Mouse (Mus musculus) kidney, adult 8-10 months (tissue): ENCODE data around the gene Synj2.
A peak's percentile ranks its signal among the peaks of the same experiment; 100 is the strongest.

Experiments used
- DNase-seq, 2 experiments: peaks; one replicate each; pipeline ENCODE4 v3.0.0; 2022

Synj2 gene

DNA sequence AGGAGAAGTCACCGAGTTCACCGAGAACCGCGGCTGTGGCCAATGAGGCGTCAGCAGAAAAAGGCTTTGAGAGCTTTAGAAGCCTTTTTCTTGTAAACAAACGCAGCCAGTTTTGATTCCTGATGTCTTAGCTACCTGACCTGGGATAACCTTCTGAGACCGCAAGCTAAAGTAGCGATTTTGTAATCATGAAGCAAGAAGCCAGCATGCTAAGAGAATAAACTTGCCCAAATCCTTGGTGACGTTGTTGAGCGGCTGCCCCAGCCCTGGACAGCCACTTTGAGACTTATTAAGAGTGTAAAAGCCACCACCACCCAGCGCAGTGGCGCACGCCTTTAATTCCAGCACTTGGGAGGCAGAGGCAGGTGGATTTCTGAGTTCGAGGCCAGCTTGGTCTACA, 4.8 kb upstream of the Synj2 start:
- DNase-seq = no peak

DNA sequence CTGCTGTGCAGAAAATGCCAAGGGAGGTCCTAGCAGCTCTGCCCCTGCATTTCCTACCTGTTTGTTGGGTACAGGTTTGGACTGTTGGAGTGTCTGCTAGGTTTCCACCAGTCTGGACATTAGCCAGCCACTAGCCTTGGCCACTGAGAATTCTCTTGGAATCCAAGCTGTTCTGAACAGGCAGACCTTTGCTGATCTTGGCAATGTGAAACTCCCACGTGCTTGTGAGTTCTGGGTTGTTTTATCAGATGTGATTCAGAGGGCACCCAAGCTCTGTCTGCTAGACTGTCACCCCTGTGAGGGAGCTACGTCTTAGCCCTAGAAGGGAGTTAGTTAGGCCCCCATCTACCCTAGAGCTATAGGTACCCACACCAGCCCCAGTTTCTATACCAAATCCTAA, 3.6 kb upstream of the Synj2 start:
- no peak for DNase-seq

DNA sequence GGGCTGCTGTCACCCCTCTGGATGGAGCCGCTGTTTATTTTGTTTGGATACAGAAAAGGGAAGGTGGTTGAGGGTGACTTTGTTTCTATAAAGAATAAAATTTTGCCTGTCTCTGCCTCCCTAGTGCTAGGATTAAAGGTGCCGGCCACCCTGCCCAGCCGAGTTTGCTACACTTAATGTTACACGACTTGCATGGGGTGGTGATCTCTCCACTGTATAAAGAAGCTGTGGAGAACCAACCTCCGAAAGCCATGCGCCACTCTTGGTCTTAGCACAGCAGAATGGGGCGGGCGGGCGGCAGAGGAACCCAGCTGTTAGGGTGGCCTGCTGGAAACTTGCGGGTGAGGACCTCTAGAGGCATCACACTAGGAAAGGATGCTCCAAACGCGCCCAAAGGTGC, 1.2 kb upstream of the Synj2 start:
- DNase-seq = no peak

DNA sequence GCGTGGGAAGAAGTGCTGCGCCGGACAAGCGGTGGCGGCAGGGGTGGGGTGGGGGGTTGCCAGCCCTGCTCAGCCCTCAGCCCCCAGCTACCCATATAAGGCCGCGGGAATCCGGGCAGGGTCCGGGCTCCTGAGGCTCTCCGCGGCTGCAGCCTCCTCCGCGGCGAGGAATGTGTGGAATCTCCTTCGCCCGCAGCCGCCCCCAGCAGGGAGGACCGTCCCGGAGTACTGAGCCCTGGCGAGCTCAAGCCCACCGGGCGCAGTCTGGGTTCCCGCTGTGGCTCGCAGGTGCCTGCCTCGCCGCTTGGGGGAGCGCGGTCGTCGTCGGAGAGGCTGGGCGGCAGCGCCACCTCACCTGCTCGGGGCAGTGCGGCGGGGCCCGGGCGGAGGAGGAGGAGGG, 288 bp upstream of the Synj2 start:
- DNase-seq = peak; percentile 63 to 68

DNA sequence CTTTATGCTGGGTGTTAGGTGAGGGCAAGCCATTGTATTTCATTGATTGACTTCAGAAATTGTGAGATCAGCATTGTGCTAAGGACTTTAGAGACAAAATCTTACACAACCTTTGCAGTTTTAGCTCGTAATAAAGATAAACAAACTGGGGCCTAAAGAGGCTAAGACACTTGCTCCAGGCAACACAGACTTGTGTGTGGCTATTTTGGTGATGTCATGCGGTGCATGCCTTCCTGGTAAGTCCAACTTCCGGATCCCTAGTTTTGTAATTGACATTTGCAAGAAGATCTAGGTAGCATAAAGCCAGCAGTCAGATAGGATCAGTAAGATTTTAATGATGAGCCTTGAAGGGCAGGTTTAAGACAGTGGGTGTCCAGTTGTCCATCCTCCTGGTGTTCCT, 1.1 kb downstream of the Synj2 start:
- DNase-seq = no peak

DNA sequence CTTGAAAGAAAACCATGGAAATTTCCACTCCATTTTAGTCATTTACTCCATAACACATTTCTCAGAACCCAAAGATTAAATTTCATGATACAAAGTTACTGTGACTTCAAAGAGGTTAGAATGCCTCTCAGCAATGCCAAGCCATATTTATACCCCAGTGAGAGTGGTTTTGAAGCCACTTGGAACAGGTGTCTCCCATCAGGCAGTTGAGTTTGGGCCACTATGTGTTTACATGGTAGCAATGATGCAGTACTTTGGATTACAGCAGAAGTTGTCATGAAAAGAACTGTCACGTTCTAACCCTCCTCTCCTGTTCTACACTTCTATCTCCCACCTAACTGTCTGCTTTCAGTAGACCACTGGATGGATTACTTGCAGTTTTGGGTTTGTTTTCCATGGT, 2.0 kb downstream of the Synj2 start:
- DNase-seq = no peak

DNA sequence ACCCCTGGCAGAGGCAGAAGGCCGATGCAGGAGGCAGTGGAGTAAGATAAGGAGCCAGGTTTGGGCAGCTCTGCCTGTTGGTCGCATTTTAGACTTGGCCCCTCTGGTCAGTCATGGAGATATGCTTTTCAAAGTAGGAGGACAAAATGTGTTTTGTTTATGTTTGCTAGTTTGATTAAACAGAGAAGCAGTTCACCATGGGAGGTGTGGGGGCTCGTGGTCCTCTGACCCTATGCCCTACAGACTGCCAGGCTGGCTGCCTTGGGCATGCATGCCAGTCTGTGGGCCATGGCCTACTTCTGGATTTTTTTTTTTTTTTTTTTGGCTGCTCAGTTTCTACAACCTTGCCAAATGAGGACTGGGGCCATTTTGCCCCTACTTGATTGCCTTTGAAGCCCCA, 6.0 kb downstream of the Synj2 start:
- DNase-seq = no peak

DNA sequence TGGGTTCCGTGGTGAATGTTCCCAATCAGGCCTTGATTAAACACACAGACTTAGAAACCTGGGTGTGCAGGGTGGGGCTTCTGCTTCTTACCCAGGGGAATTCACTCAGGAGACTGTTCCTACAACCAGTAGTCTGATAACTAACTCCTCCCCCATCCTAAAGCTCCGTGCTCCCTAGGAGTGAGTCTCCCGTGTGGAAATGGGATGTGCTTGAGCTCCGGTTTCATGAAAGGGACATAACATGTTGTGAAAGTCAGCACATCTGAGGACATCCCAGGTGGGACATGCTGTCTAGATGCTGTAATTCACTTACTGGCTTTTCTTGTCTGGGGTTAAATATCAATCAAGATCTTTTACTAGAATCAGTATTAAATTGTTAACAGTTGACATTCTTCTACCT, 11.4 kb downstream of the Synj2 start:
- DNase-seq = no peak

DNA sequence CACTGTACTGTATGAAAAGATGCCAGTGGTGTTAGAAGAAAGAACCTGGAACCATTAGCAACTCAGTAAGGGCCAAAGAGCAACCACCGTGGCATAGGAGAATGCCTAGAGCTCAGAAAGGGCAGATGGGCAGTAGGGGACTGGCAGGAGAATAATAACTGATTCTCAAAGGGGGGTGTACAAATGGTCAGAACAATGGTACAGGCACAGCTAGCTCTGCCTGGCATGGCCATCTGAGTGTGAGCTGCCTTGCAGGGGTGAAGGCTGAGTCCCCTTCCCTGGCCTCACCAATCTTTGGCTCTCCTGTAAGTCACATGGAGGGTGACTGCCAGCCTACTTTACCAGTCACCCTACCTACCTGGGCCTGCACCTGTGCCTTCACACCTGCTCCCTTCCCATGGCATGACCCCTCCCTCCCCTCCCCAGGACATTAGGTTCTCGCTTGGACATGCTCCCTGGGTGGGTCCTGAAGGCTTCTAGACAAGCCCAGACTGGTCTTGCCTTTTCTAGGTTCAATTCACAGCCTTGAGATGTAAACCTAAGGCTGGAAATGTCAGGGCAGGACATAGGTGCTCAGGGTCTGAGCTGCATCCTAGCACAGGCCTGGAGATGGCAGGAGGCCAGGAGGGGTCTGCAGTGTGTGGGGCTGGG, 15.4 kb downstream of the Synj2 start:
- no peak for DNase-seq

DNA sequence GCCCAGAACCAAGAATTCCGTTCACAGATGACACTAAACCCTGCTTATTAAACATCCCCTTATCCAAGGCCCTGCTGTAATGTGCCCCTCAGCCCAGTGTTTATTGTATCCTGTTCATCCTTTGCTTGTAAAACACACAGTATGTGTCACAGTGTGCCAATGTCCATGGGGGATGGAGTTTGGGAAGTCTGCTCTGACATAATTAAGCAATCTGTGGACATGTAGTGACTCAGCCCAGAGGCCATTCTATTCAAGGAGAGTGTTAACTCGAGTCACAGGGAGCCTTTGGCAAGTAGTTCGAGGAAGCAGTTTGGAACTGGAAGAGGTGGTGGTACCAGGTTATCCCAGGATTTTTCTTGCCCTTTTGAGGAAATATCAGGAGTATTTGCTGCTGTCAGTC, 16.0 kb downstream of the Synj2 start:
- DNase-seq = no peak

DNA sequence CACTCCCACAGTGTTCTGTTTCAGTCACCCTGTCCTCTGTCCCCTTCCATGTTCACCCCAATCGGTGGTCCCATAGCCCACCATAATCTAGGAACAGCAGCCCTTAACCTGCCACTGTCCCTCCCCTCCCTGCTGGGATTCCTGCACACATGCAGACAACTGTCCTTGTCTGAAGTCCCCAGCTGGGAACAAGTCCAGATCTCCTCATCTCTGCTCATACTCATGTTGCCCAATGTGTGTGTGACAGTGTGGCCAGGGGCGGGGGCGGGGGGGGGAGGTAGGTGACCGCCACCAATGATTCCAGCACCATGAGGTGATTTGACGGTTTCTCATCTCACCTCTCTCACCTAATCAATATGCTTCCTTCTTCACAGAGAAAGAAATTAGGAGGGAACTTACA, 17.1 kb downstream of the Synj2 start:
- DNase-seq = no peak

DNA sequence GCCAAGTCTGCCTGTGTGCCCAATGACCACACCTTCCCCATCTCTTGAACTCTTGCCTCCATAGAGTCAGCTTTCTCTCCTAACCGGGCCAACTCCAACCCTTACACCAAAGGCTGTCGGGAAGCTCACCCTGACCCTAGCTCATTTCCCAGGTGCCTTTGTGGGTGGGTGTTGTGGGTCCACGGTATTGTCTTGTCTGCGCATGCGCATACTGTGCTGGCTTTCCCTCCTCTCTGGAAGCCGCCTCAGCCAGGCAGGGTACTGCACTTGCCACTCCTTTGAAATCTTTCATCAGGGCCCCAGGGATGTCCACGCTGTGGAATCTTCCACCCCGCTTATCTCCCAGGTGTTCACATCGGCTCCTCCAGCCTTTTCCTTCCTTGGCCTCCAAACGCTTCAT, 17.6 kb downstream of the Synj2 start:
- DNase-seq = no peak

DNA sequence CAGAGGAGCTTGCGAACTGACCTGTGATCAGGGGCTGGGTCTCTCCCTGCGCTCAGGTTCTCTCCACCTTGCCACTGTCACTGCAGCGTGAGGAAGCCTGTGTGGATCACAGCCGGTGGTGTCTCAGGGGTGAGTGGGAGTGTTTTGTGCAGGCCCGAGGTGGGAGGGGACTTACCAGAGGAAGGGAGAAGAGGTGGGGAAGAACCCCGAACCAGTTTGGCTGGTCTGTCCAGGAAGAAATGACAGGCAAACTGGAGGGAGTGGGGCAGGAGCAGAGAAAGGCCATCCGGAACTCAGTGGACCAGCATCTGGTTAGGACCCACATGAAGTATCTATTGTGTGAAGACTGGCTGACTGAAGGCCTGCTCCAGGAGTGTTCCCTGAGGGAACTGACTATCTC, 18.0 kb downstream of the Synj2 start:
- no peak for DNase-seq

DNA sequence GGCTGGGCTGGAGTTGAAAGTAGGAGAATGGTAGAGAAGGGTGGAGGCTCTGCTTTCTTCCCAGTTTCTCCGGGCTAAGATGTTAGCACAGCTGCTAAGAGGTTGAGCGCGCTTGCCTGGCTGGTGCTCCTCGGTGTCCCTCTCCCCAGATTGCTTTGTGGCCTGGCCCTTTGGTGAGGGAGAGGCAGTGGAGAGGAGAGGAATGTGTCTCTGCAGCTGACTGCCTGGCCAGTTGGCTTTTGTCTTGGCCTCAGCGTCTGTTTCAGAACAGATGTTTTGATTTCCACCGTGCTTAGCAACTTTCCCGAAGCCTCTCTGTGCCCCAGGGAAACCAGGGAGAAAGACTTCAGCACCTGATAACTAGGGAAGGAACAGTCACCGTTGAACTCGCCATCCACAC, 18.7 kb downstream of the Synj2 start:
- DNase-seq = no peak

DNA sequence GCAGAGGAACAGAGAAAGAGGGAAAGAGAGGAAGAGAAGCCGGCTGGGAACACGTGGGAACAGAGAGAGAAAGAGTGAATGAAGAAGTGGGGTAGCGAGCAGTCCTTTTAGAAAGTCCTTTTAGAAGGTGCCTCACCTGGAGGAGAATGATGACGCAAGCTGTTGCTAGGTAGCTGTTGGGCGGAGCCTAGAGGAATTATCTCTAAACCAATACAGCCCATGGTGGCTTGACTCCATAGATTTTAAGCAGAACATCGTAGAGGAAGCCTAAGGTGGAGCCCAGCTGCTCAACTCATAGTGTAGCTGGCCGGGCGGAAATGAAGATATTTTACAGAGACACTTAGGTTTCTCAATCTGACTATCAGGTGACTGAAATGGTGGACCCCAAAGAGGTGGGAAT, 22.7 kb downstream of the Synj2 start:
- no peak for DNase-seq

DNA sequence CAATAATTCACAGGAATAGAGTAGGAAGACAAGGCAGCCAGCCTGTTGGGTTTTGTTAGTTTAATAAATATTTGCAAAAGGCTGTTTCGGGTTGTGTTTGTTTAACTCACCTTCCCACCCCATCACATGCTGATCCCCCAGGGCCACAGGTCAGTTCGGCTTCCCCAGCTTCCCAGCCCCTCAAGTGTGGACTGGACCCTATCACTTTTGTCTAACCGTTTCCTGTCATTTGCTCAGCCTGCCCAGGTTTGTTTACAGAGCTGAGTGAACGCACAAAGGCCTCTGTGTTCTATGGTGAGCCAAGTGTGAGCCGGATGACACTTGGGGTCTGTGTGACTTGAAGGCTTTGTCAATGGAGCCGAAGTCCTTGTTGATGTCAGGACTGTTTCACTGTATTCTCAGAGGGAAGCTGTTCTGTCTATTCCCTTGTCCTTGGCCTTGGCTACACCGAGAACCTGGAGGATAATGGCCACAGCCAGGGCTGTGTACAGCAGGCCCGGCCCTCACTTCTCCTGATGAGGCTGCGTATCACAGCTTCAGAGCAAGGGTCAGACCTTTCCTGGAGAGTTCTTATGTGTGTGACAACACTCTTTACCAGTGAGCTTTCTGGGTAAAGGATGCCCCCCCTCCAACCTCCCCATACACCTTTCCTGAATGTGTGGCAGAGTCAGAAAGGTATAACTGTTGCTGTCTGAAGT, 24.2 kb downstream of the Synj2 start:
- DNase-seq = no peak

DNA sequence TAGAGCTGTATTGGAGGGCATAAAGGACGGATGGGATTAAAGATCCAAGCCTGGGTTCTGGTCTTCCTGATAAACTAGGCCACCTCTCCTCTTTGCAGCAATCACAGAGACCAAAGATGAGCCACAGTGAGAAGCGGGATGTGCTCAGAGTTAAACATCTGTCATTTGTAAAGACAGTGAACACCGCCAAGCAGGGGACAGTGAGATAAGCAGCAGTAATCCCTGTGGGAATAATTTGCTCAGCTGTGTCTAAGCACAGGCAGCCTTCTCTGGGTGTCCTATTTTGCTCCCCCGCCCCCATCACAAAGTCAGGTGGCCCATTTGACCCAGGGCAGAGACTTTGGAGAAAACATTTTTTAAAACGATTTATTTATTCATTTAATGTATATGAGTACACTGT, 25.6 kb downstream of the Synj2 start:
- DNase-seq = no peak

DNA sequence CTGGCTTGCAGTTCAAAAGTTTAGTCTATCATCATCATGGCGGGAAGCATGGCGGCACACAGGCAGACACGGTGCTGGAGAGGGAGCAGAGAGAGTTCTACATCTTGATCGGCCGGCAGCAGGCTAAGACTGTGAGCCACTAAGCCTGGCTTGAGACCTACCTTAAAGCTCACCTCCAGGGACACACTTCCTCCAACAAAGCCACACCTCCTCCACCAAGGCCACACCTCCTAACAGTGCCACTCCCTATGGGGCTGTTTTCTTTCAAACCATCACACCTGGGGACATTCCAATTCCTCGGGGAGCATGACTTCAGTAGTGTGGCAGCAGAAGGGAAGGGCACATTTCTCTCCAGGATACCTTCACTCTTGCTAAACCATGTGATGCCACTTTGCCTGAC, 27.5 kb downstream of the Synj2 start:
- no peak for DNase-seq

DNA sequence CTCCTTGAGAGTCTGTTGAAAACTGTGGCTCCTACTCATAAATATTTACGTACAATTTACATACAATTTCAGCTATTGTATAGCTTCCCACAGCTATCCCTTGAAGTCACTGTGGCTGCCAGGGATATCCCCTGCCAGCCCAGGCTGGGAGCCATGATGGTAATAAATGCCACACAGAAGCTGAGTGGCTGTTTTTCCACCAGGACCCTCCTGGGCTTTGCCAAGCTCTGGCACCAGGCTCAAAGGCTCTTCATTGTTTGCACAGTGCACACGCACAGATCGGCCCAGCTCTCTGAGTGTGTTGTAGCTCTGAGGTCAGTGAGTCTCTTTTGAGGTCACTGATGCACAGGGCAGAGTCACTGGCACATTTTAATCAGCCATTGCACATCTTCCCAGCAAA, 28.2 kb downstream of the Synj2 start:
- no peak for DNase-seq

DNA sequence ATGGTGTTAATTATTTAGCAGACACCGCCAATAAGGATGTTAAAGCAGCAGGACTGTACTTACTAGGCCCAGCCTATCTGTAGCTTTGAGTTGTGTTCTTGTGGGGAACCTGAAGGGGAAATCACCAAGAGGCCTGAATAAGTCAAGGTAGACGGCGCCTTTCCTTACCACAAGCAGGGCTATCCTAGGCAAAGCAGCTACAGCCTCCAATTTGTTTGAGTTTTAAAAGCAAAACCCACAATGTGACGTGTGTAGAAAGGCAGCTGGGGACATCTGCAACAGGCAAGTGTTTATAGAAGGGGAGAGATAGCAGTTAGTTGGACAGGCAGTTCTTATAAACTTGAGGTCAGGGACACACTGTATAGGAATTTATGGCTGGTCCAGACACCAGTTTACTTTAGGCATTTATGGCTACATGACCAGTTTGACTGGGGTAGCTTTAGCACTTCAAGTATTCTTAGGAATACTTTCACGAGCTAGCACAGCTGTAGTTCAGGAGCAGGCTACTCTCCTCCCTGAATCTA, 29.3 kb downstream of the Synj2 start:
- no peak for DNase-seq

DNA sequence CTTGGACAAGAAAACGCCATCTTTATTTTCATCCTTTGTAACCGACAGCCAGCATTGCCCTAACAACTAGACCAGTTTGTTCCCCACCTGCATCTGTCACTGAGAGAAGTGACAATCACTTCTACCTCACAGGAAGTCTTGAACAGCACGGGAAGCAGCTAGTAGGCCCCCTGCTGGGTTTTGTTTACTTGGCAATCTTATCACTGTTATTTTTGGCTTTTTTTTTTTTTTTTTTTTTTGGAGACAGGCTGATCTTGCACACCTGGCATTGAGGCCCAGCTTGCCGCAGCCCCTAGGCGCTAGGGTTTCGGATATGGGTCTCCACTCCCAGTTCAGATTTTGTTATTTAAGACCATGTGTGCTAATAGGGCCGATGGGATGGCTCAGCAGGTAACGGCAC, 32.5 kb downstream of the Synj2 start:
- DNase-seq = no peak

DNA sequence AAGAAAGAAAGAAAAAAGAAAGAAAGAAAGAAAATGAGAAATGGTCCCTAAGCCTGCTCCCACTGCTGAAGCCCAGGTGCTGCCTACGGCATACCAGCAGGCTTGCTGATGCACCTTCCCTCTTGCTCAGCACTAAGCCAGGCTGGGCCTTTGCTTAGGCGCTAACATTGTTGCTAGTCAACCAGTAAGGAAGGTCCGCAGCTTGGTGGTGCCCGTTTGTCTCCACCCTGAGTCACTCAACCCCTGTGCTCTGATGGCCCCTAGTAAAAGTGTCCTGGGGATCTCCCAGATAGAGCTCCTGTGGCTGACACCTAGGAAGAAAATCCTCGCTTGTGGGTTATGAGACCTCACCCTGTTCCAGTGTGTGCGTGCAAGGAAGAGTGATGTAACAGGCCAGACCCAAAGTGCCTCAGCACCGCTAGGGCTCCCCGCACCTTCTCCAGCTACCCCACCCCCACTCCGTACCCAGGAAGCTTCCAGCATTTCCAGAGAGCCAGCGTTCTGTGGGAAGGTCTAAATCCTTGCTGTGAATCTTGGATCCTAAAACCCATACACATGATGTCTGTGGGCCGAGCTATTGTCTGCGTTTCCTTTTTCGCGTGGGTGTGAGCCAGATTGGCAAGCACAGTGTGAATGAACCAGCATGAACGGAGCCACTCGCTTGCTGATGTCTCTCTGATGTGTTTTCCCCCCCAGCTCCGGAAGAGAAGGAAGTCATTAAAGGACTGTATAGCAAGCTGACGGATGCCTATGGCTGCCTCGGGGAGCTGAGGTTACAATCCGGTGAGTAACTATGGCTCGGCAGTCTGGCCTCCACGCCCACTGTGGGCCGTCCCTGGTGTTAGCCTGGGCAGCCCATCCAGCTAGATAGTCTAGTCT, 34.3 kb downstream of the Synj2 start:
- no peak for DNase-seq

DNA sequence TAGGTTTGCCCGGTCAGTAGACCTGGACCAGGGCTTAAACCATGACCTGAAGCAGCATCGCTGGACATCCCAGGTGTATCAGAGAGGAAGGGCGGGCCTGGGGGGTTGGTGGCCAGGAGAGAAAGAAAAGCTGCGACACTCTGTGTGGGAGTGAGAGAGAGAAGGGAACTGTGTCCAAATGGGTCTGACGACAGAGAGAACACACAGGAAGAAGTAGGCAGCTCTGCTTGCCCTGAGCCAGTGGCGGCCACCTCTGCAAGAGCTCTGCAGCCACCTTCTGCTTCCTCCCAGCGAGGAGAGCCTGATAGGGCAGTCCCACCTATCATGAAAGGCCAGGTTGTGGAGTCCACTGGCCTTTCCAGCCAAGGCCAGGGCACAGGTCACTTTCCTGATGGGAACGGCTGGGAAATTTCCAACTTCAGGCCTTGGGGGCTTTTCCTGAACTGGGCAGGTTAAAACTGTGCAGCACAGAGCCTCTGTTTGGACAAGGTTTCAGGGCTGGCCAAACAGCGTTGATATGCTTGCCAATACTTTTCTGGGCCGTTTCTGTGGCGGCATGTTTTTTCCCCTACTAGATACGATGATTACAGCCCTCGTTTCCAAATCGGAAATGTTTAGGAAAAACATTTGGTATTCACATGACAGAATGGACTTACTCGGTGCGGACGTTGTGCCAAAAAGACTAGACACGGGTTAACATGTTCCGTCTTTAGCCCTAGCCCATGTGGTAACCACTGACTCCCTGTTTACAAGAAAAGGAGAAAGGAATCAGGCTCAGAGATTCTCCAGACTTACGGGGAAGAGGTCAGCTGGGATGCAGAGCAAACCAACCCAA, 35.4 kb downstream of the Synj2 start:
- no peak for DNase-seq
